Mouse (Mus musculus) ES-E14 (cell line): Measurements from ENCODE around the gene Hsph1.

ENCODE experiments used
- CHD2 ChIP-seq: IDR thresholded peaks from 2 replicates; pipeline ENCODE4 v1.6.1; 2014; ENCODE audit warnings: mild to moderate bottlenecking, low read depth, low read length, inconsistent platforms
- HCFC1 ChIP-seq: IDR thresholded peaks from 2 replicates; pipeline ENCODE4 v1.6.1; 2012; ENCODE audit warnings: low read length, inconsistent platforms, borderline replicate concordance; ENCODE audit not compliant: insufficient read depth
- MAFK ChIP-seq: IDR thresholded peaks from 2 replicates; pipeline ENCODE4 v1.6.1; 2014; ENCODE audit warnings: mild to moderate bottlenecking, low read depth, low read length, inconsistent platforms; ENCODE audit not compliant: insufficient read depth
- ZC3H11A ChIP-seq: IDR thresholded peaks from 2 replicates; pipeline ENCODE4 v1.6.1; 2012; ENCODE audit warnings: low read depth, mild to moderate bottlenecking, inconsistent platforms, low read length, borderline replicate concordance
- ZNF384 ChIP-seq: IDR thresholded peaks from 2 replicates; pipeline ENCODE4 v1.6.1; 2012; ENCODE audit warnings: low read depth, low read length, inconsistent platforms

DNA sequence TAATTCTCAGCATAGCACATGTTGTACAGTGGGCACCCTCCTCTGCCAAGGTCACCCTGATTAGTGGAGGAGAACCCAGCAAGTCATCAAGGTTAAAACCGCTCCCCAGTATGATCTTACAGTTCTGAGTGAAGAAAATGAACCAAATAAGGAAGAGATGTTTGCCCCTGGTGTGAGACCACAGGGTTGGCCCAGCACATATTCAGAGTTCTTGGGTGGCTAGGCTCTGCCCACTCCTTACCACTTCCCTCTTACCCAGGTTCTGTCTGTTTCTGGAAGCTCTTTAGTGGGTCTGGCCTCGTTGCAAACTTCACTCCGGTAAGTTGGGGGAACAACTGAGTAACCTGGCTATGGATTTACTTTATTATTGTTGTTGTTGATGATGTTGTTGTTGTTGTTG is 42.0 kb downstream of the Hsph1 start:
- TF ChIP-seq MAFK (no peak), HCFC1 (no peak), ZNF384 (no peak), ZC3H11A (no peak), CHD2 (no peak)
